Mouse (Mus musculus) kidney, postnatal 0 days (tissue): ENCODE measurements around the gene Tgfb1. TPM values are rescaled to one million over a fixed set of nuclear protein-coding genes. Genes with fewer than 3 reads are reported as not detected.

Experiments used
- ATAC-seq: fragments of 200-750 bp; cut with Nextera tagmentation; replicated peaks from 2 replicates; pipeline ENCODE4 v1.8.0; 2017; ENCODE audit warnings: low read depth, moderate number of reproducible peaks, moderate TSS enrichment, moderate library complexity; ENCODE audit not compliant: low FRiP score
- DNase-seq: peaks from one replicate; pipeline ENCODE4 v3.0.0-alpha.2; 2016; ENCODE audit warnings: low spot score
- H3K27ac ChIP-seq: fragments of 300-500 bp; sonication (generic); 2 replicates; pipeline ENCODE4 v1.5.1; 2014; ENCODE audit warnings: mild to moderate bottlenecking
- H3K27me3 ChIP-seq: fragments of 300-500 bp; sonication (generic); 2 replicates; pipeline ENCODE4 v1.6.1; 2014; ENCODE audit warnings: low read length, mixed read lengths; ENCODE audit not compliant: insufficient read depth
- H3K36me3 ChIP-seq: fragments of 300-500 bp; sonication (generic); 2 replicates; pipeline ENCODE4 v1.6.1; 2014; ENCODE audit warnings: low read length, mixed read lengths; ENCODE audit not compliant: insufficient read depth
- H3K4me1 ChIP-seq: fragments of 300-500 bp; sonication (generic); replicated peaks from 2 replicates; pipeline ENCODE4 v1.6.1; 2014; ENCODE audit warnings: antibody characterized with exemption, low read length, mixed read lengths; ENCODE audit not compliant: insufficient read depth
- H3K4me2 ChIP-seq: fragments of 300-500 bp; sonication (generic); 2 replicates; pipeline ENCODE4 v1.6.1; 2014; ENCODE audit warnings: mild to moderate bottlenecking, low read length, moderate library complexity, mixed read lengths
- H3K4me3 ChIP-seq: fragments of 300-500 bp; sonication (generic); replicated peaks from 2 replicates; pipeline ENCODE4 v1.5.1; 2014; ENCODE audit warnings: low read depth, low read length
- H3K9ac ChIP-seq: fragments of 300-500 bp; sonication (generic); 2 replicates; pipeline ENCODE4 v1.6.1; 2014; ENCODE audit warnings: low read depth, low read length
- H3K9me3 ChIP-seq: fragments of 300-500 bp; sonication (generic); replicated peaks from 2 replicates; pipeline ENCODE4 v1.6.1; 2016; ENCODE audit warnings: low read length, inconsistent platforms, mixed read lengths
- CTCF ChIP-seq: IDR thresholded peaks from 2 replicates; pipeline ENCODE4 v1.5.1; 2016; ENCODE audit warnings: antibody characterized with exemption, low read depth, mild to moderate bottlenecking, moderate library complexity
- WGBS: fragments of 180-500 bp; shearing (Covaris S2); extraction: QIAGEN DNeasy Blood & Tissue Kit; methylation state at CpG from one replicate; pipeline ENCODE4 v1.1.7; 2014; 5-methylcytosine and 5-hydroxymethylcytosine counted together
- polyA plus RNA-seq: library from polyadenylated mRNA; unstranded; fragments of >200 nt; fragmentation: Nextera tagmentation; extraction: Ambion mirVana; gene quantifications from 2 replicates; pipeline ENCODE4 v1.2.1, GENCODE M21; 2015

Gene Tgfb1
- polyA plus RNA-seq, 1 experiment from 2014 or later, result 3.6 TPM

GRCm38 (mm10) chr7:25685926-25686470 is 804 bp upstream of the Tgfb1 start:
- 73% methylated on average over 21 of the region's 21 CpGs for WGBS
- H3K27ac ChIP-seq, result no peak overlapping the region
- no peak for DNase-seq

GRCm38 (mm10) chr7:25687811-25688401 is 1.1 kb downstream of the Tgfb1 start:
- Histone ChIP-seq H3K9me3 (no peaks in the 10 kb centered on the region), H3K27ac (peak overlapping the region; percentile 90; the same call in 1 of the 2 replicates), H3K36me3 (no peaks in the 10 kb centered on the region), H3K4me3 (peak overlapping the region; percentile 77), H3K4me1 (peaks cover 28% of the 10 kb centered on the region; the same call in 1 of the 2 replicates), H3K27me3 (no peaks in the 10 kb centered on the region), H3K4me2 (peak overlapping the region; percentile 92), H3K9ac (peak overlapping the region; percentile 79)
- peak; percentile 42; the same call in 1 of the 2 replicates for TF ChIP-seq CTCF
- no peak for ATAC-seq
- no peak for DNase-seq
- WGBS, result under 1% methylated on average over 47 of the region's 47 CpGs

More at GRCm38 (mm10) chr7:25685926-25686470, 804 bp upstream of the Tgfb1 start:
- Histone ChIP-seq H3K27me3 (no peaks in the 10 kb centered on the region), H3K4me1 (peaks cover 32% of the 10 kb centered on the region; the same call in 1 of the 2 replicates), H3K36me3 (no peaks in the 10 kb centered on the region), H3K4me2 (peak overlapping the region; percentile 92), H3K9ac (no peak overlapping the region), H3K4me3 (peak overlapping the region; percentile 77), H3K9me3 (no peaks in the 10 kb centered on the region)
- no peak for ATAC-seq
- TF ChIP-seq CTCF, result no peak

- TF ChIP-seq CTCF, result no peak
- Histone ChIP-seq H3K9ac (peak overlapping the region; percentile 79), H3K27ac (peak overlapping the region; percentile 75), H3K27me3 (no peaks in the 10 kb centered on the region), H3K4me2 (peak overlapping the region; percentile 92), H3K4me1 (peaks cover 28% of the 10 kb centered on the region; the same call in 1 of the 2 replicates), H3K4me3 (peak overlapping the region; percentile 77), H3K9me3 (no peaks in the 10 kb centered on the region), H3K36me3 (no peaks in the 10 kb centered on the region)
- WGBS, result under 1% methylated on average over 43 of the region's 52 CpGs
- ATAC-seq (peak; percentile 25), DNase-seq (peak; percentile 86)
Observed at GRCm38 (mm10) chr7:25688810-25689586, 2.2 kb downstream of the Tgfb1 start.

GRCm38 (mm10) chr7:25689603-25690021 is 2.8 kb downstream of the Tgfb1 start:
- 8% methylated on average over 12 of the region's 12 CpGs for WGBS
- ATAC-seq, result no peak
- Histone ChIP-seq H3K9ac (0 out of 2 replicates have a peak overlapping the region, but pooled peaks have one; percentile 79), H3K36me3 (no peaks in the 10 kb centered on the region), H3K4me2 (peak overlapping the region; percentile 92), H3K4me1 (peaks cover 28% of the 10 kb centered on the region; the same call in 1 of the 2 replicates), H3K4me3 (peak overlapping the region; percentile 77), H3K27ac (0 out of 2 replicates have a peak overlapping the region, but pooled peaks have one; percentile 13), H3K9me3 (no peaks in the 10 kb centered on the region), H3K27me3 (no peaks in the 10 kb centered on the region)
- TF ChIP-seq CTCF, result no peak
- peak; percentile 46 for DNase-seq

- 0 out of 2 replicates have a peak overlapping the region, but pooled peaks have one; percentile 13 for H3K27ac ChIP-seq
- 28% methylated on average over 5 of the region's 5 CpGs for WGBS
- no peak for ATAC-seq
- no peaks in the 10 kb centered on the region for H3K9me3 ChIP-seq
- peaks cover 28% of the 10 kb centered on the region; the same call in 1 of the 2 replicates for H3K4me1 ChIP-seq
- H3K36me3 ChIP-seq, result no peaks in the 10 kb centered on the region
- H3K4me3 ChIP-seq, result peak overlapping the region; percentile 77; the same call in 1 of the 2 replicates
- no peak overlapping the region for H3K9ac ChIP-seq
- peak overlapping the region; percentile 92 for H3K4me2 ChIP-seq
- H3K27me3 ChIP-seq, result no peaks in the 10 kb centered on the region
- no peak for DNase-seq
- TF ChIP-seq CTCF, result no peak
Observed at GRCm38 (mm10) chr7:25690051-25690450, 3.2 kb downstream of the Tgfb1 start.

- no peak for TF ChIP-seq CTCF
- no peak for DNase-seq
- no peak for ATAC-seq
- Histone ChIP-seq H3K27me3 (no peaks in the 10 kb centered on the region), H3K36me3 (no peaks in the 10 kb centered on the region), H3K9me3 (no peaks in the 10 kb centered on the region), H3K27ac (no peak overlapping the region), H3K4me1 (0 out of 2 replicates have a peak, but pooled peaks cover 7% of the 10 kb centered on the region), H3K4me2 (no peak overlapping the region), H3K9ac (no peak overlapping the region), H3K4me3 (no peak overlapping the region)
- 63% methylated on average over 8 of the region's 8 CpGs for WGBS
Observed at GRCm38 (mm10) chr7:25694104-25694503, 7.3 kb downstream of the Tgfb1 start.
